Mouse (Mus musculus): ENCODE data around the gene Arap2.
"Not testable (repeated sequence)": the region's sequence is repeated elsewhere in the genome, so short reads cannot be mapped to it uniquely, and the experiment has no call there.

Arap2 gene

DNA sequence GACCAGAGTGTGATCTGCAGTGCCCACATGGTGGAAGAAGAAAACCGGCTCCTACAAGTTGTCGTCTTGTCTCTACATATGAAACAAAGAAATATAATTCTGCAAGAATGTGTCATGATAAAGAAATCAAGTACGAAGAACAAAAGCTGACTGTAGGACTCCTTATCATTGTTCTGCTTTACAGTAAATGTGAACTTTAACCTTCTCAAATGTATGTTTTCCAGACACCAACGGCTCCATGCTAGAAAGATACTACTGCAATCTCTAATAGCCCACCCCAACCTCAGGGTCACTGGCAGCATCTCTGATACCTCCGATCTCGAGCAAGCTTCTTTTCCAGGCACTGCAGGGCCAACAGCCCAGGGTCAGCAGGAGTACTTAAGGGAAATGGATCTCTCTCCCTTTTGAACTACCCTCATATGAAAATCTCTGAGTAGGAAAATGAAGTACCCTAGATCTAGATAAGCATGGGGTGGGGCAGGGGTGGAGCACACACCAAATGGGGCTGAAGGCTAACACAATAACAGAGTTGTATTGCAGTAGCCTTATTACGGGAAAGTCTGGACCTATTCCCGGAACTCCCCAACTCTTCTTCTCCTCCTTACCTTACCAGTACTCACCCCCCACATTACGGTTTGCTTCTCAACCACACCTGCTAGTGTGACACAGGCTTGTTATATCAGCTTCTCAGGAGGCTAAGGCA is 22.6 kb downstream of the Arap2 start:
- DNase-seq (ENCODE audit: low read depth, low spot score), result no peak

- DNase-seq (ENCODE audit: low read depth, low spot score), result no peak
Measured at GRCm38 (mm10) chr5:62739451-62740415, 26.2 kb downstream of the Arap2 start.

- not testable (repeated sequence) for DNase-seq (ENCODE audit: low read depth, low spot score)
Measured at GRCm38 (mm10) chr5:62730573-62730972, 35.4 kb downstream of the Arap2 start.

- no peak for DNase-seq (ENCODE audit: low read depth, low spot score)
Measured at GRCm38 (mm10) chr5:62725551-62725950, 40.4 kb downstream of the Arap2 start.

GRCm38 (mm10) chr5:62723261-62724105 is 42.5 kb downstream of the Arap2 start:
- no peak for DNase-seq (ENCODE audit: low read depth, low spot score)

- no peak for DNase-seq (ENCODE audit: low read depth, low spot score)
Measured at GRCm38 (mm10) chr5:62716468-62716867, 49.5 kb downstream of the Arap2 start.

- no peak for DNase-seq (ENCODE audit: low read depth, low spot score)
Measured at GRCm38 (mm10) chr5:62715977-62716376, 50.0 kb downstream of the Arap2 start.

- no peak for DNase-seq (ENCODE audit: low read depth, low spot score)
Measured at GRCm38 (mm10) chr5:62715436-62715835, 50.5 kb downstream of the Arap2 start.

GRCm38 (mm10) chr5:62710955-62711354 is 55.0 kb downstream of the Arap2 start:
- DNase-seq (ENCODE audit: low read depth, low spot score), result no peak

DNA sequence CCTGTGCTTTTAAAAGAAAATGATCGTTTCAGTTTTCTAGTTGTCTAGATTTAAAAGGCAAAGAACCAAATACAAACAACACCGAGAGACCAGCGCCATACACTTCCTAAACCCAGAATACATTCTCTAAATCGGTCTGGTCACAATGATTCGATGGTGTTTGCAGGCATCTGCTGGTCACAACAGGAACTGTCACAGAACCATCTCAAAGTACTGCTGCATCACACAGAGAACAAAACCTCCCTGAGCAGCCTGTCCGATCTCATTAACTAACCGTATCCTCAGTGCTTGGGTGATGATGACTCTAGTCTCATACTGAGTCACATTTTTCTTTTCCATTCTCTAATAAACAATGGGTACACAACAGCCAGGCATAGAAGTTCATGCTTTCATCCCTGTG is 59.1 kb downstream of the Arap2 start:
- DNase-seq (ENCODE audit: low read depth, low spot score), result peak; percentile 72

DNA sequence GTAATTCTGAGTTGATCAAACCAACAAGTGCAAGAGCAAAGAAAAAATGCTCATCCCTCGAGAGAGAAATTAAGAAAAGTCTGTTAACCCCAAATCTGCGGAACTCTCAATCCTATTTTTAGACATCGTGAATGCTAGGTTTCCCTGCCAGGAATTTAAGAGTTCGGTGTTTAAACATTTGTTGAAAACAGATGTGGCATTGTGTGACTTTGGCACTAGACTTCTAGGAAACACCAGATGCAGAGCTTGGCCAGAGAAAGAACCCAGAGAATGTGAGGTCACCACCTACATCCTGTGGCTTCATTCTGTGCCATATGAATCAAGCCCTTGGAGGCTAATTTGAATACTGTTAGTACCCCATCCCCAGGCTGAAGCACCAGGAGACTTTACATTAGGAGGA is 76.0 kb downstream of the Arap2 start:
- no peak for DNase-seq (ENCODE audit: low read depth, low spot score)

- peak; percentile 66 for DNase-seq (ENCODE audit: low read depth, low spot score)
Measured at GRCm38 (mm10) chr5:62683751-62684150, 82.2 kb downstream of the Arap2 start.

GRCm38 (mm10) chr5:62683207-62683606 is 82.8 kb downstream of the Arap2 start:
- DNase-seq (ENCODE audit: low read depth, low spot score), result no peak

GRCm38 (mm10) chr5:62677390-62677789 is 88.6 kb downstream of the Arap2 start:
- DNase-seq (ENCODE audit: low read depth, low spot score), result no peak

- DNase-seq (ENCODE audit: low read depth, low spot score), result no peak
Measured at GRCm38 (mm10) chr5:62672736-62673436, 93.1 kb downstream of the Arap2 start.

DNA sequence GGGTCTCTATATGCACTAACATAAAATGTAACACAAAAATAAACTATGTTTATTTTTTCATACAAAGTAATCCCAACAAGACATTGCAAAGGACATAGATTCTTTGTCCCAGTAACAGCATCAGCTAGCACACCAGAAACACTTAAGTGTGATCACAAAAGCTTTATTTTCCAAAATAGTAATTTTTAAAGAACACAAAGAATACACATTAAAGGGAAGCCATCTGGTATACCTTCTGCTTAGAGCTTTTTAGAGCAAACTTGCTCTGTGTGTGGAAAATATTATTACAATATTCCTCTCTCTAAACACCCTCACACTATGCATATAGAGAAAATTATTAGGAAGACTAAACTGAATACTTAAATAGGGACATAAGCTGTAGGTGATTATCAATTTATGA is 100.6 kb downstream of the Arap2 start:
- DNase-seq (ENCODE audit: low read depth, low spot score), result peak; percentile 53

DNA sequence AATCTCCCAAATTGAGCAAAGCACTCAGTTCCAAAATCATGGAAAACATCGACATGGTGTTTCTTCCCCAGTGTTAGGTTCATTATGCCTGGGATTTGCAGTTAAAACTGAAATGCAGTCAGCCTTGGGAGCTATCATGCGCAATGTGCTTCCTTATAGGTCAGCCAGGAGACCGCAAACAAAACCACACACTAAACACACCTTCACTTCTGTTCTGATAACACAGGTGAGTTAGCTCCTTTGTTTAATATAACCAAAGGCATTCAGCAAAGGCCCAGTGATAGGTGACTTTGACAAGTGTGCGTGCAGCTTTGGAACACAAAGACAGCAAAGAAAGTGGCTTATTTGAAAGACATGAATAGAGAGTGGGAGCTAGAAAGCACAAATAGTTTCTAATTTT is 101.1 kb downstream of the Arap2 start:
- DNase-seq (ENCODE audit: low read depth, low spot score), result no peak

DNA sequence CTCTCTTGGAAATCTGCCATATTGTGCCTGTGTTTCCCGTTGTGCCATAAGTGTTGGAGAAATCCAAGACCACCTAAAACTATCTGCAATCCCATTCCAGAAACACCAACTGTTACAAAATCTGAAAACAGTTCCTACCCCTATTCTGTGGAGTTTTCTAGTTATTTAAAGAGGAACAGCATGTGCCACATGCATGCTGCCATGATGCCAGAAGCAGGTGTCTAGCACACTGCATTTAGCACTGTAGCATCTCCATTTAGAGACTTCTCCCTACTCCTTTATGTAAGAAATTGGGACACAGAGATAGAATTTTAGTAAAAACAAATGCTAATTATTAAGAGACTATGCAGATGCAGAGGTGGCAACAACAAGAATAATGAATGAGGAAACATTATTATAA is 102.8 kb downstream of the Arap2 start:
- DNase-seq (ENCODE audit: low read depth, low spot score), result peak; percentile 68

GRCm38 (mm10) chr5:62653924-62654323 is 112.0 kb downstream of the Arap2 start:
- DNase-seq (ENCODE audit: low read depth, low spot score), result no peak

GRCm38 (mm10) chr5:62642330-62642729 is 123.6 kb downstream of the Arap2 start:
- no peak for DNase-seq (ENCODE audit: low read depth, low spot score)

- DNase-seq (ENCODE audit: low read depth, low spot score), result no peak
Measured at GRCm38 (mm10) chr5:62640501-62640900, 125.5 kb downstream of the Arap2 start.
